Mouse (Mus musculus): ENCODE measurements around the gene D330020A13Rik.

DNA sequence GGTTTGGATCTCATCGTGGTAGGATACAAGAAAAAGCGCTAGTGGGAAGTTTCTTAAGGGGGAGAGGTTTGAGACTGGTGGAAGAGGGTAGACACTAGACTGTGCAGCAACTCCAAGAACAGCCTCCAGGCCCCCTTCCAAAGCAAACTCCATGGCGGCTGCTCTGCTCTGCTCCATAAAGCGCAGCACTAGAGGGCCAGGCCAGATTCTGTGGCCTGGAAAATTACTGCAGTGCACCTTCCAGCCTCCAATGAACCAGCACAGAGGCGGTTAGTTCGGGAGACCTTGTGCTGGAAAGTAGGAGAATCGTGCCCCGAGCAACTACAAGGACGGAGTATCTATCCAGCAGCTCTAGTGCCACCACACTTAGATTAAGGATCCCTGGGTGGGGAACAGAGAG lies 6.9 kb upstream of the D330020A13Rik start:
- TF ChIP-seq CTCF (IDR thresholded peaks at IDR 0.05; ENCODE audit: low read depth) (no peak), EP300 (IDR thresholded peaks at IDR 0.05; ENCODE audit: low read depth) (no peak)
